Mouse (Mus musculus) neutrophil, adult 5-6 weeks (primary cell): ENCODE data around the gene Snd1. TPM values are rescaled to one million over a fixed set of nuclear protein-coding genes. Genes with fewer than 3 reads are reported as not detected.

Experiments used
- ATAC-seq: fragments of 151-379, 151-347 bp; 2 replicates; pipeline ENCODE4 v1.8.0; 2017; ENCODE audit warnings: mild to moderate bottlenecking, moderate TSS enrichment; ENCODE audit not compliant: insufficient number of reproducible peaks, poor library complexity, low FRiP score, severe bottlenecking; ENCODE audit errors: extremely low read depth
- total RNA-seq: library from RNA; stranded (forward); fragments of 200-1000 nt; gene quantifications from 2 replicates; pipeline ENCODE4 v1.2.3, GENCODE M21; 2017

Snd1 gene
- total RNA-seq, 1 experiment from 2014 or later = 44.2 TPM

DNA sequence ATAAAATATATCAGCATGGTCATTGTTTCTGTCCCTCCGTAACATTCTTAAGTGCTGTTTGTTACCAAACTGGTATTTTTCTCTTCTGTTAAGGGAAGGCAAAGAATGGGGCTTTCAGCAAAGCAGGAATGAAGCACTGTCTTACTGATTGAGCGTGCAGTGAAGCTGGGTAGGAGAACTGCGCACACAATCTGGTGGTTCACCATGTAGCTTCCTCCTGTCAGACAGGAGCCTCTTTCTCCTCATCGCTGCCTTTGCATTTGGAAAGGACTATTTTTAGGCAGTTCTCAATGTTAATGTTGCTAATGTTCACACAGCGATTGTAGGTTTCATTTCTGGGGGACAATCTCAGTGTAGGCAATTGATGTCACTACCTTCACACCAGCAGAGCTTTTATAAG, 194.3 kb downstream of the Snd1 start:
- ATAC-seq = no peak

DNA sequence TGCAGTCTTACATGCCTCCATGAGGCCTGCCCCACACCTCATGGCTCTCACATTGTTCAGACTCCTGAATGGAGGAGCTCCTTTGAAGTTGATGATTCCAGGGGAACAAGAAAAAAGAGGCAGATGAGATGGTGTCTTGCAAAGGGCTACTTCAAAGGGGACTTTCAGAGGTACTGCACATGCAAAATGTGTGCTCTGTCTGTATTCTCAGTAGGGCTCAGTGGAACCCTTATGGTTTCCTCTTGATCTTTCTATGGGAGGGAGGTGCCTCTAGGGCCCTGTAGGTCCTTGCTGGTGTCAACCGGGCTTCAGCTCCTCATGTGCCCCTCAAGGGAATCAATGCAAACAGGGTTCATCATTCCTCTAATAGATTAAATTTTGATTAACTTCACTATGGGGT, 197.4 kb downstream of the Snd1 start:
- no peak for ATAC-seq

DNA sequence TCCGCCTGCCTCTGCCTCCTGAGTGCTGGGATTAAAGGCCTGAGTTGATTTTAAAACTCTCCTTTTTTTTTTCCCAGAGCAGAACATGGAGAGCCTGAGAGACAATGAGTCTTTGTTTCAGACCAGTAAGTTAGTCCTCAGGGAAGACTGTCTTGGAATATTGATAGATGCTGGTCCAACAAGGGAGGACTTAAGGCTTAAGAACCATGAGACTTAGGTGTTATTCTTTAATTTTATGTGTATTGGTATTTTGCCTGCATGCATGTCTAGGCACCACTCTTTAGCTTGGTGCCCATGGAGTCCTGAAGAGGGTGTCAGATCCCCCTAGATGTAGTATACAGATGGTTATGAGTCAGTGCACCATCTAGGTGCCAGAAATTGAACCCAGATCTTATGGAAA, 199.7 kb downstream of the Snd1 start:
- ATAC-seq = no peak

DNA sequence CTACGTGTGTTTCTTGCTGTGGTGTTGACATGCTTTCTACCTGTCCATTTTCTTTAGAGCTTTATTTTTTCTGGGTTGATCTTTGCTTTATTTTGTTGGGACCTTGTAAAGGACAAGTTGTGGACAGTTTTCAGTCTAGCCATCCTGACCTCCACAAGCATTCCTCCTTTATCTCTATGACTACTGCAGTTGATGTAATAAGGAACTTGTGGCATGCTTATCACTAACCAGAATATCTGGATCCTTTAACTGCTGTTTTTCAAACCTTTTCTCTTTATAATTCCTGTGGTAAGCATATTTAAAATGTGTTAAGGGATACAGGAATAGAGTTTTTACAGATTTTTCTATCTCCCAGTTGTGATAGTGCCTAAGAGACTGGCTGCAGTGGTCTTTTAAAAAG, 204.0 kb downstream of the Snd1 start:
- ATAC-seq = no peak

DNA sequence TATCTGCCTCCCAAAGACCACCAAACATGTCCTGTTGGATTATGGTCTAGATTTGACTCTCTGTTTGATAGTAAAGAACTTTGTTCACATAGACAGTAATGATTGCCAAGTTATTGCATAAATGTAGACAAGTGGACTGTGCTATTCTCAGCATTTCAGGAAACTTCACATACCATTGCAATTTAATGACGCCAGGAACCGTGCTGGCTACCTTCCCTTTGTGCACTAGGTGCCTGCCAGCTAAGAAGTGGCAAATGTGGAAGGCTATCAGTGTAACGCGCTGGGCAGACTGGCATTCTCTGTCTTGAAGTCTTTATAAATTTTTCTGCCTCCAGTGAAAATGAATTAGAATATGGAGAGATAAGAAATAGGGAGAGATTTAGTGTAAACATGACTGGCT, 205.6 kb downstream of the Snd1 start:
- ATAC-seq = no peak

DNA sequence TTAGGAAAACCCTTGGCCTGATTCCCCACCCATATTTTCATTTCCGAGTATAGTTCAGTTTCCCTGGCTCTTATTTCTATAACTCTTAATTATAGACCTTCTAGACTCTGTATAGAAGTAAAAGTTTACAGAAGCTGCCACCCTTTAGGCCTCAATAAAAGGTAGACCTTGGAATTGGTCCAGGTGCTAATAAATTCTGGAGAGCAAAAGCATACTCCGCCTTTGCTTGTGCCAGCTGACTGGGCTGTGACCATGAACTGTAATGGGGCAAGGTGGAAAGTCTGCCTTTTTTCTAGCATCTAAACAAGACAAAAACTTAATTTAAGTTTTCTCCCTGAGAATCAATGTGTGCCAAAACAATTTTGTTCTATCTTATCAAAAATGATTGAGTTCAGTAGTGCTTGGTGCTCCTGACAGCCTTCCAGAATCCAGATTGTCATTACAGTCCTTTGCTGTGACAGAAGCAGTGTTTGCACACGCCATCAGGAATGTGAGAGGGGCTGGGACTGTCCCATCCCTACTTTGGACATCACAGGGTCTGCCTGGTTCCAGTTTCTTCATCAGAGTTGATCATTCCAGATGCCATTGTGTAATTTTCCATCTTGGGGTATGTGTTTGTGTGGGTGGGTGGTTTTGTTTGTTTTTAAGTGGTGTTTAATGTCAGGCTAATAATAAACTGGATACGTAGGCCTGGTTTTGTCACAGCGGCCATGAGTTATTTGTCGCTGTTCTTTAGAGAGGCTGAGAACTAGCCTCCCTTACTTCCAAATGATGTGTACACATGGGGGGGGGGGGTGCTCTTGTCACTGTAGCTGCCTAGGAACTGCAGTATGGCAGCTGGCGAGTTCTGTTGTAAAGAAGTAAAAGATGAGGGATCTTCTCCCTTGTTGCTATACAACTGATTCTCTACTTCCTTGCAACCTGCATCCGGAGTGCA, 206.8 kb downstream of the Snd1 start:
- ATAC-seq = no peak

DNA sequence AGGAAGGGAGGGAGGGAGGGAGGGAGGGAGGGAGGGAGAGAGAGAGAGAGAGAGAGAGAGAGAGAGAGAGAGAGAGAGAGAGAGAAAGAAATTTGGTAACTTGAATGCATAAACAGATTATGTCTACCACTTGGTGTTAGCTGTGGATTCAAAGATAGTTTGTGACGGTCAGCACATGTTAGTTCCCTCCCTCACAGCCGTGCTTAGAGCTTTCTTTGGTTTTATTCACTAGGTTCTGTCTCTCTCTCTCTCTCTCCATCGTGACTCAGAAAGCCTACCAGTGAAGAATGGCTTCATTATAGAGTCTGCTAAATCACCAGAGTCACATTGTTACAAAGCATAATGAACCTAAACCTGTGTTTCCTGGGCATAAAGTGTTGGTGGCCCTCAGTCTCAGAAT, 210.1 kb downstream of the Snd1 start:
- no peak for ATAC-seq

DNA sequence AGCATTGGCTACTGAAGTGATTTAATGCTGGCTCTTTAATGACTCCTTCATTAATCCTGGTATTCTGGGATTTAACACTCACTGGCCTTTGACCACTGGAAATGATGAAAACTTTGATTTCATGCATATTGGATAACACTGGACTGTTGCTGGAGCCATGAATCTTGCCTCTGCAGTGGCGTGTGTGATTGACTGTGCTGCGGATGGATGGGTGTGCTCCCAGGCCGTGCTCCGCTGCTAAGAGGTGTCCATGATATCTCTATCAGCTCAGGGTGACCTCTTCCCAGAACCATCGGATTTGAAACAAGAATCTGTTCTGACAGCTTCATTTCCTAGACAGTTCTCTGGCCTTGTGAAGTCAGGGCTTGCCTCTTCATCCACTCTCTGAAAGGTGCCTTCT, 210.8 kb downstream of the Snd1 start:
- ATAC-seq = no peak

DNA sequence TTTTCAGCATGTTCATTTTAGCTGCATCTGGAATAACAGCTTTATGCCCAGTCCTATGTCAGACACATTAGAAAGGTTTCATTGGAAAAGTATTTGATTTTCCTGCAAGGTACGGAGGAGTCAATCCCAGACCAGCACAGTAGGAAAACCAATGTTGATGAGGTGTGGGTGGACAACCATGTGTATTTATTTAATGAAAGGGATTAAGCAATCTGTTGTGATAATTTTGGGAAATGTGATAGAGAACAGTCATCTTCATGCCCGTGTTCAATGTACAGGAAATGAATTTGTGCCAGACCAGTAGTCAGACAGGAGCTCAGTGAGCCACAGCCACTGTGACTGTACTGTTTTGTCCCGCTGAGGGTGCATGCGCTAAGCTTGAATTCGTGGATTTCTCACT, 212.8 kb downstream of the Snd1 start:
- ATAC-seq = no peak

DNA sequence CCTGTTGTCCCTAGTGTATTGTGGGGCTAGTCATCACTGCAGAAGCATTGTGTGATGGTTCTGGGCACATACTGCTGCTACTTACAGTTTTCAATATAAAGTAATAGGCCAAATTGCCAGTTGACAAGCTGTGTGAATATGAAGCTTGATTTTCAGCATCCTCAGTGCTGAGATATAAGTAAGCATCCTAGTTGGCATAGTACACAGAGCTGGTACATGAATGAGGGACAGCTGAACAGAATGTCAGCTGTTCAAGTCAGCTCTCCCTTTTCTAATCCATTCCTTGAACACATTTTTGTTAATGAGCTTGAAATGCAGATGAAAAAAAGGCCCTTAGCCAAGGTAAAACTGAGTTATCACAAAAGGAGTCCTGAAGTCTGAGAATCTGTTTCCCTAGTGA, 217.7 kb downstream of the Snd1 start:
- no peak for ATAC-seq

DNA sequence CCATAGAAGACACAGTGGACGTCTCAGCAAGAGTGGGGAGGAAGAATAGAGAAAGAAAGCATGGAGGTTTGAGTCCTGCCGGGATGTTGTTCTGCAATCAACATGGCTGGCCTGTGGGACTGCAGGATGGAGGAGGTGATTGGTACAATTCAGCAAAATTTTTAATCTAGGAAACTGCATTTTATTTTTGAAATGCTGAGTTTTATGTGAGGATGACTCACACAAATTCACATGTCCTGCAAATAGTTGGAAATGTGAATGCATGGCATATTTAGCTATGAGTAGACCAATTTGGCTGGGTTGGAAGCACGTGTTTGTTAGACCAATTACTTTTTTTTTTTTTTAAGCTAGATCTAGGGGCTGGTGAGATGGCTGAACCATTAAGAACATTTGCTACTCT, 222.3 kb downstream of the Snd1 start:
- ATAC-seq = no peak

DNA sequence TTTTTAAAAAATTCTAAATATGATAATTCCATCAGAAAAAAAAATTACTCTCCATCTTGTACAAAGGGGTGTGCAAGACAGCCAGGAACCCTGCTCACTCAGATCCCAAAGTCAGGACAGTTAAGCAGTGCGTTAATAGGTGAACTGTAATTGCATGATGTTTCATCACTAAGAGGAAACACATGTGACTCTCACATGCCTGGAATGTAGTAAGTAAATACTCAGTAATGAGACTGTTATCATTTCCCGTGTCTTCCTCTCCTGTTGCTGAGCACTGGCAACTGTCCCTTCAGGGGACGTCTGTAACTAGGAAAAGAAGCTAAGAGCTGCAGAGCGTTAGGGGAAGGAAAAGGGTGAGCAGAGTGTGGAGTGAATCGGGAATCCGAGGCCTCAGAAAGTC, 229.7 kb downstream of the Snd1 start:
- ATAC-seq = no peak

DNA sequence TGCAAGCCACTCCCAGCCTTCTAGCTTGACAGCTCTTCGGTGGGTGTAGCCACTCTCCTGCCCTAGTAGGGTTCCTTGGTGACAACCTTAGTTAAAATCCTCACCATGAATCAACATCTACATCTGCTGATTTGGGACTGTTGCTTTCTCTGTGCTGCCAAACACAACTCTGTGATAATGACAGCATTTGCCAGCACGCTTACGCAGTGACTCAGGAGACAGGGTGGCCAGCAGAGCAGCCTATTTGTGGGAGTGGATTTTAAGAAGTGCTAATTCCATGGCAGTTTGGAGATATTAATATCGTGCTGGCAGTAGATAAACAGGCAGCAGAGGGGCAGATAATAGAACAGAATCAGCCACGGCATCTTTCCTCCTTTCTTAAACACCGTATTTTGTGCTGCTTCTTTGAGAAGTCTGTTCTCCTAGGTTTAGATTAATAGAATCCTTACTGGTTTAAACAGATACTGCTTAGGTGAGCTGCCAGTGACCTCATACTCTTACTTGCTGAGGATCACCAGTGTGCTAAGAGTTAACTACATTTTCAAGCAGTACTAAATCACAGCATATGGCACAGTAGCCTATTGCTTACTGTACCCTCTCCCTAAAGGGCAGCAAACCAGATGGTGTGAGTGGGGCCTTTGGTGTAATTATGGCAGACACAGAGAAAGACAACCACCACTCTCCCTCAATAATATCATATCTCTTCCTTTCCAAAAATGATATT, 230.6 kb downstream of the Snd1 start:
- no peak for ATAC-seq

DNA sequence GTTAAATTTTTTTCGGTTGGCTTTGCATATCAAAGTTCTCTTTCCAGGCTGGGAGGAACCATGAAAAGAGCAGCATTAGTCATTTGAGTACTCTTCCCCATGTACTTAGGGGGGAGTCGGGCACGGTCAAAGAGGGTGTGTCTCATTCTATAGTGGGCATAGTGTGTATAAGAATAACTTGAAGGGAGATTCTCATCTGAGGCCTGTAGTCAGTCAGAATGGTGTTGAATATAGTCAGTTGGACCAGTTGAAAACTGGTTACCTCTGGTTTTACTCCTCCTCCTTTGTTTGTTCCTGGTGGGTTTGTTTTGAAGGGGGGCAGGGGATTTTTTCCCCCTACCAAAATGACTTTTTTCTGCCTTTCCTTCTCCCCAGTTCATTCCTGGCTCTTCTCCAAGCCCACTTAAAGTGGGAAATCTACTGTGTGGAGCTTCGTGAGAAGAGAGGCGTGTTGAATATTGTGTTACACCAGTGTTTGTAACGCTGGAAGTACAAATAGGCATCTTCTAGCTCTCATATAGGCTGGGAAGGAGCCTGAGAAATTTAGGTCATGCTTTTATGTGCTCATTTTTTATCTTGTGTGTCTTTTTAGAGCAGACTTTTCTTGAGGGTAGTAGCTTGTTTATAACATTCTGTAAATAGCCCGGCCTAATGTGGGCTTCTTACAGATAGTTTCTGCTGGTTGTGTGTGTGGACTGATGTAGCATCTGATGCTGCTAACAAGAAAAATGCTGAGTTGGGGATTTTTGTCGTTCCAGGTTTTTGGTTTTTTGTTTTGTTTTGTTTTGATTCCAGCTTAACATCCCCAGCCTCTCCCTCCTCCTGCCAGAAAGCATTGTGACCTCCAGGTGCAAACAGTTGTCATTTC, 231.4 kb downstream of the Snd1 start:
- ATAC-seq = no peak

DNA sequence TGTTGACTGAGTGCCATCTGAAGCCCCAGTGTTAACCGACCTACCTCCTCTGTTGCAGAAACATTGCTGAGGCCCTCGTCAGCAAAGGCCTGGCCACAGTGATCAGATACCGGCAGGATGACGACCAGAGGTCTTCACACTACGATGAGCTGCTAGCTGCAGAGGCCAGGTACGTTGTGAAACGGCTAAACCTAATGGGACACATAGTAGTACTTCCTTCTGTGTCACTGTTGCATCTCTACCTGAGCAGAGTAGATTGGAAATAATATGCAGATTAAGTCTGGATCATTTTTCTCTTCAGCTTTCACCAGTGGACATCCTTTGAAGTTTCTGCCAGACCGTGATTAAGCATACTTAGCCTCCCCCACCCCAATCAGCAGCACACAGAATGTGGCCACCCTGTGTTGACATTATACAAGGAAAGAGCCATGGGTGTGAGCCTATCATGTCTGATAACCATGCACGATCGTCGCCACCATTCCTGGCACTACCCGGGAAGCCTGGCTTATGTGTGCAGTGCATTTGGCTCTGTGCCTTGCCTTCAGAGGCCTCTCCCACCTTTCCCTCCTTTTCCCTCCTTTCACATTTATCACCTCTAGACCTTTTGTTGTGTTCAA, 232.1 kb downstream of the Snd1 start:
- ATAC-seq = no peak

DNA sequence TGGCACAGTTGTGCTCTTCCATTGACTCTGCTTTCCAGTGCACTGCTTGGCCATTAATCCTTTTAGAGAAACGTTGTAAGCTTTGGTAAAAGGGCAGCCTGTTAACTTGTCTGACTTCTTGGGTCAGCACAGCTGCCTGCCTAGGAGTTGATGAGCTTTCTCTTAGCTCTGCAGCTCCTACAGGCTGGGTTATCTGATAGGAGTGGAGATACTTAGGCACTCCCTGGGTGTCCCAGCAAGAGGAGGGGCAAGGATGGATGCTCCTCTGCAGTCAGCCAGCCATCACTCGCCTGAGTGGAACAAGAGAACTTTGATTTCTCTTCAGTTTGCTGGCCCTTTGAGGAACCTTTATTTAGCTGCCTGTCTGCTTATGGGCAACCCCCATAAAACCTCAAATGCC, 235.1 kb downstream of the Snd1 start:
- no peak for ATAC-seq

DNA sequence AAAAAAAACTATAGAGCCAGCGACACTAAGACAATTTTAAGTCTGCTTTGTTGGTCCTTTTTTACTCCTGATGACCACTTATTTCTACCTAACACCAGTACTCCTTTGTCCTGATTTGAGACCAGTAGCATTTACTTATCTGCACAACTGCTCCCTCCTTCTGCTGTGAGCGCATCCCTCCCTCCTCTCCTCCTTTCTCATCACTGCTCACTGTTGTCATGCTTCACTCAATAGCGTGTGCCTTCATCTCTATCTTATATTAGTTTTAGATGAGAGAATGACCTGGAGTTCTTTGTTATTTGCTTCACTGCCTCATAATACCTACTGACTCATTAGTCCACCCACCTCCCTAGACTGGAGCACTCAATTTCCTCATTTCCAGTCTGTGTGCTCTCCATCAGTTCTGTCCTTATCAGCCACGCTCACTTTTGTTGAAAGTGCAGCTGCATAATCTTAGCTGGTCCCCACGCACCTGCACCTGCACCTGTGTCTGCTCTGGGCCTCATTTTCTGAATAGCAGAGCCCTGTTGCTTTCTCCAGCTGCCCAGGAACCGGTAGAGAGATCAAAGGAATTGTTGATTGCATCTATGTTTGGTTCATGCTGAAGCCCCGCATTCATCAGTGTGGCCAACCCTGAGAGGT, 242.4 kb downstream of the Snd1 start:
- ATAC-seq = no peak

DNA sequence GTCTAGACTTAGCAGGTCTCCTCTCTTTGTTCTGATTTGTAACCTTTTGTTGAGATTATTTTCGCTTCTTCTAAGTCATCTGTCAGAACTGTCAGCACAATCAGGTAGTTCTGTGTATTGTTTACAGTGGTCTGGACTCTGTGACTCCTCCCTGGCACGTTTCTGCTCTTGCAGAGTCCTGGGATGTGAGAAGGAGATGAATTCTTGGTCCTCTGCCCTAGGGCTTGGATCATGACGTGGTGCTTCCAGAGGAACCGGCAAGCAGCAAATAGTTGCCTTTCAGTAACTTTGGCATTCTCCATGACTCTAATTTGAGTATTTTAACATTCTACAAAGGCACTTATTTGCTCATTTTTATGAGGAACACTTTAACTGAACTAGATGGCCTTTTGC, 242.9 kb downstream of the Snd1 start:
- no peak for ATAC-seq
